8 mouse cellular contexts compared by ENCODE assay signal in genomic region chr8:105473816-105474606, GRCm38 (mm10). TPM values are rescaled to one million over a fixed set of nuclear protein-coding genes. Genes with fewer than 3 reads are reported as not detected.
DNase-seq lines count a peak whose midpoint lies in the region; ATAC-seq lines count a peak whose summit lies in the region.

No protein-coding gene starts in this region.

- no peak overlapping the region for H3K4me3 ChIP-seq in embryonic facial prominence, embryonic 14.5 days (ENCODE audit: low read depth, low read length)
- H3K4me3 ChIP-seq in midbrain, embryonic 16.5 days (ENCODE audit: low read depth, low read length): no peak overlapping the region

- intact Hi-C loops in heart, postnatal 10 days (cut with DNase I): loop anchor here (2.0 kb wide), 1 partner anchor 37 kb away; no protein-coding TSS in a partner anchor

- H3K27me3 ChIP-seq in embryonic facial prominence, embryonic 14.5 days (replicated peaks; ENCODE audit: control insufficient read depth, insufficient read depth, low read length): peaks cover 14% of the 10 kb centered on the region
- H3K27me3 ChIP-seq in midbrain, embryonic 16.5 days (ENCODE audit: control insufficient read depth, insufficient read depth, low read depth, low read length): no peaks in the 10 kb centered on the region

- no peak overlapping the region; the same call in 1 of the 2 replicates for H3K9ac ChIP-seq in embryonic facial prominence, embryonic 14.5 days (ENCODE audit: low read depth, low read length)
- peak overlapping the region; percentile 35; the same call in 1 of the 2 replicates for H3K9ac ChIP-seq in midbrain, embryonic 16.5 days (ENCODE audit: low read depth, low read length)

- no peak overlapping the region for H3K4me2 ChIP-seq in embryonic facial prominence, embryonic 14.5 days (ENCODE audit: low read depth, low read length)
- no peak overlapping the region for H3K4me2 ChIP-seq in midbrain, embryonic 16.5 days (ENCODE audit: low read length)

- no peaks in the 10 kb centered on the region for H3K9me3 ChIP-seq in embryonic facial prominence, embryonic 14.5 days (ENCODE audit: control insufficient read depth, low read length)
- H3K9me3 ChIP-seq in midbrain, embryonic 16.5 days (replicated peaks; ENCODE audit: control insufficient read depth, low read length, poor library complexity, severe bottlenecking): no peaks in the 10 kb centered on the region

- peak; percentile 98 for DNase-seq in heart, adult 11 months
- no peak for DNase-seq in heart, adult 8-10 months (ENCODE audit: low spot score)
- DNase-seq in embryonic facial prominence, embryonic 14.5 days (ENCODE audit: low spot score): peak; percentile 92
- peak; percentile 80 to 81 for DNase-seq in heart, postnatal 10 days
- DNase-seq in large intestine, adult 2 months (ENCODE audit: low read depth, low spot score): peak; percentile 85
- DNase-seq in urinary bladder, postnatal 10 days (ENCODE audit: low spot score): no peak

- peaks cover 28% of the 10 kb centered on the region for H3K36me3 ChIP-seq in embryonic facial prominence, embryonic 14.5 days (ENCODE audit: control insufficient read depth, insufficient read depth, low read length)
- no peaks in the 10 kb centered on the region for H3K36me3 ChIP-seq in midbrain, embryonic 16.5 days (ENCODE audit: control insufficient read depth, insufficient read depth, low read length)

- H3K4me1 ChIP-seq in embryonic facial prominence, embryonic 14.5 days (ENCODE audit: control insufficient read depth, insufficient read depth, low read length): peaks cover 24% of the 10 kb centered on the region
- peaks cover 38% of the 10 kb centered on the region for H3K4me1 ChIP-seq in midbrain, embryonic 16.5 days (ENCODE audit: control insufficient read depth, insufficient read depth, low read length)

- H3K27ac ChIP-seq in embryonic facial prominence, embryonic 14.5 days (replicated peaks; ENCODE audit: low read depth, low read length): peak overlapping the region; percentile 30
- H3K27ac ChIP-seq in midbrain, embryonic 16.5 days (ENCODE audit: low read length): peak overlapping the region; percentile 26; the same call in 1 of the 2 replicates

- ATAC-seq in embryonic facial prominence, embryonic 14.5 days (ENCODE audit: low read depth): peak; percentile 26; the same call in 1 of the 2 replicates
- ATAC-seq in midbrain, embryonic 16.5 days: no peak
- no peak for ATAC-seq in megakaryocyte, adult 5-6 weeks (ENCODE audit: poor library complexity, severe bottlenecking)

- WGBS in embryonic facial prominence, embryonic 14.5 days: 28% methylated on average over 17 of the region's 17 CpGs
- whole genome bisulfite sequencing in large intestine, adult 2 months: 18% methylated on average over 17 of the region's 17 CpGs
- WGBS in midbrain, embryonic 16.5 days: 27% methylated on average over 17 of the region's 17 CpGs

RNA-seq across cellular contexts. Expression of gene Tppp3, which starts 2.7 kb away (rescaled TPM):
- 10 to 100 TPM; 25.8 to 42.5 (median 34.9) TPM for total RNA-seq in heart, adult 8-10 months (2022)
- polyA plus RNA-seq in embryonic facial prominence, embryonic 14.5 days (2014; fragmentation: Nextera tagmentation; extraction: Ambion mirVana): 186 and 243 TPM in 2 replicates
- 10 to 100 TPM; 55.8 to 56.1 TPM for total RNA-seq in heart, postnatal 10 days (2021)
- 73.9 and 101 TPM in 2 replicates for polyA plus RNA-seq in large intestine, adult 2 months (2012; rRNA removed)
- 153 and 159 TPM in 2 replicates for polyA plus RNA-seq in midbrain, embryonic 16.5 days (2015; fragmentation: Nextera tagmentation; extraction: Ambion mirVana)
- 2.5 and 2.9 TPM in 2 replicates for total RNA-seq in megakaryocyte, adult 5-6 weeks (2015)
- total RNA-seq in megakaryocyte, adult 5-6 weeks (2017): 6.5 and 13.4 TPM in 2 replicates

RNA-seq across cellular contexts. Expression of gene Zdhhc1, which starts 22.7 kb away (rescaled TPM):
- total RNA-seq in heart, adult 8-10 months (2022): 10 to 100 TPM; 13.0 to 15.3 (median 13.5) TPM
- 30.1 and 38.6 TPM in 2 replicates for polyA plus RNA-seq in embryonic facial prominence, embryonic 14.5 days (2014; fragmentation: Nextera tagmentation; extraction: Ambion mirVana)
- 10 to 100 TPM; 14.8 to 16.8 TPM for total RNA-seq in heart, postnatal 10 days (2021)
- 15.0 and 16.3 TPM in 2 replicates for polyA plus RNA-seq in large intestine, adult 2 months (2012; rRNA removed)
- 33.6 and 38.4 TPM in 2 replicates for polyA plus RNA-seq in midbrain, embryonic 16.5 days (2015; fragmentation: Nextera tagmentation; extraction: Ambion mirVana)
- 0.52 and 1.2 TPM in 2 replicates for total RNA-seq in megakaryocyte, adult 5-6 weeks (2015)
- 0.20 and 0.92 TPM in 2 replicates for total RNA-seq in megakaryocyte, adult 5-6 weeks (2017)

RNA-seq across cellular contexts. Expression of gene Hsd11b2, which starts 44.5 kb away (rescaled TPM):
- under 1 TPM in 1 of 4 experiments, not detected in 3; 0.22 TPM for total RNA-seq in heart, adult 8-10 months (2022)
- 1.1 and 2.2 TPM in 2 replicates for polyA plus RNA-seq in embryonic facial prominence, embryonic 14.5 days (2014; fragmentation: Nextera tagmentation; extraction: Ambion mirVana)
- 1 to 10 TPM in 1 of 2 experiments, under 1 TPM in 1; 0.60 to 2.1 TPM for total RNA-seq in heart, postnatal 10 days (2021)
- 19.6 and 50.5 TPM in 2 replicates for polyA plus RNA-seq in large intestine, adult 2 months (2012; rRNA removed)
- 2.7 and 3.6 TPM in 2 replicates for polyA plus RNA-seq in midbrain, embryonic 16.5 days (2015; fragmentation: Nextera tagmentation; extraction: Ambion mirVana)
- not detected in 2 replicates for total RNA-seq in megakaryocyte, adult 5-6 weeks (2015)
- not detected in 2 replicates for total RNA-seq in megakaryocyte, adult 5-6 weeks (2017)

Comparison
In these comparisons a context has a peak if more than half of its experiments do, and no peak if none do; other contexts are left out.
1. DNase-seq: peak in heart, adult 11 months (single experiment), embryonic facial prominence, embryonic 14.5 days (single experiment), heart, postnatal 10 days (2 of 2) and large intestine, adult 2 months (single experiment); none in heart, adult 8-10 months (single experiment) and urinary bladder, postnatal 10 days (single experiment).
2. RNA of gene Zdhhc1, which starts 22.7 kb away (total RNA-seq): 14.8 to 16.8 TPM in heart, postnatal 10 days and 13.0 to 15.3 TPM in heart, adult 8-10 months; 0.20 to 1.2 TPM in megakaryocyte, adult 5-6 weeks; every median in the first group is over 4 times any median in the second.